Mouse (Mus musculus) stomach, embryonic 16.5 days (tissue): ENCODE data around the gene Padi4. TPM values are rescaled to one million over a fixed set of nuclear protein-coding genes. Genes with fewer than 3 reads are reported as not detected.

Experiments used
- ATAC-seq: fragments of 200-750 bp; cut with Nextera tagmentation; 2 replicates; pipeline ENCODE4 v1.8.0; 2017; ENCODE audit warnings: moderate number of reproducible peaks, moderate TSS enrichment; ENCODE audit not compliant: insufficient read depth, low FRiP score
- H3K27ac ChIP-seq: fragments of 300-500 bp; sonication (generic); 2 replicates; pipeline ENCODE4 v1.5.1; 2014; ENCODE audit warnings: low read length
- H3K27me3 ChIP-seq: fragments of 300-500 bp; sonication (generic); 2 replicates; pipeline ENCODE4 v1.6.1; 2014; ENCODE audit warnings: low read length, control low read depth, mixed read lengths; ENCODE audit not compliant: control insufficient read depth, insufficient read depth
- H3K36me3 ChIP-seq: fragments of 300-500 bp; sonication (generic); 2 replicates; pipeline ENCODE4 v1.6.1; 2014; ENCODE audit warnings: low read length; ENCODE audit not compliant: control insufficient read depth, insufficient read depth
- H3K4me1 ChIP-seq: fragments of 300-500 bp; sonication (generic); 2 replicates; pipeline ENCODE4 v1.6.1; 2014; ENCODE audit warnings: low read length, control low read depth, mixed read lengths; ENCODE audit not compliant: control insufficient read depth, insufficient read depth
- H3K4me2 ChIP-seq: fragments of 300-500 bp; sonication (generic); 2 replicates; pipeline ENCODE4 v1.6.1; 2014; ENCODE audit warnings: low read depth, low read length, mixed read lengths
- H3K4me3 ChIP-seq: fragments of 300-500 bp; sonication (generic); replicated peaks from 2 replicates; pipeline ENCODE4 v1.5.1; 2014; ENCODE audit warnings: mild to moderate bottlenecking, low read length
- H3K9ac ChIP-seq: fragments of 300-500 bp; sonication (generic); 2 replicates; pipeline ENCODE4 v1.6.1; 2014; ENCODE audit warnings: low read length
- H3K9me3 ChIP-seq: fragments of 300-500 bp; sonication (generic); replicated peaks from 2 replicates; pipeline ENCODE4 v1.6.1; 2016; ENCODE audit warnings: low read length, control low read depth; ENCODE audit not compliant: control insufficient read depth
- WGBS: fragments of 180-500 bp; shearing (Covaris S2); extraction: QIAGEN DNeasy Blood & Tissue Kit; methylation state at CpG from one replicate; pipeline ENCODE4 v1.1.7; 2014; 5-methylcytosine and 5-hydroxymethylcytosine counted together
- polyA plus RNA-seq: library from polyadenylated mRNA; unstranded; fragments of >200 nt; fragmentation: Nextera tagmentation; extraction: Ambion mirVana; gene quantifications from 2 replicates; pipeline ENCODE4 v1.2.1, GENCODE M21; 2015

Padi4 gene
- polyA plus RNA-seq, 1 experiment from 2014 or later = 2.4 TPM

DNA sequence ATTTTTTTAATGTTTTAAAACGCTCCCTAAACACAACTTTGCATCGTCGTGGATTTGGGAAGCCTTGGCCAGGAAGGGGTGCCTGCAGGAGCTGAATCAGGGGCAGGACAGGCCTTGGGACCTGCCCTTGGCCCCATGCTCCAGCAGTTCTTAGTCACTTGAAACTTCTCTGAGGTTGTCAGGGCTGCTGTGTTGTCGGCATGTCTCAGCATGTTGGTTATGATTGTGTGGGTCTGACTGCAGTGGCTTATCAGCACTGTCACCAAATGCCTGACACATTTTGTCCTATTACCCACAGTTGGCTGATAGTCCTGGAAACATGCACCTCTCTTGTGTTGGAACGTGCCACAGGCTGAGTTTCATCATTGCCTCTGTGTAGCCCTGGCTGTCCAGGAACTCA lies 53.9 kb downstream of the Padi4 start:
- Histone ChIP-seq H3K4me2 (no peak overlapping the region), H3K36me3 (peaks cover 29% of the 10 kb centered on the region), H3K27me3 (no peaks in the 10 kb centered on the region), H3K27ac (peak overlapping the region; percentile 25; the same call in 1 of the 2 replicates), H3K9me3 (no peaks in the 10 kb centered on the region), H3K9ac (no peak overlapping the region), H3K4me1 (no peaks in the 10 kb centered on the region; the same call in 1 of the 2 replicates), H3K4me3 (no peak overlapping the region)
- 83% methylated on average over 5 of the region's 5 CpGs for whole genome bisulfite sequencing
- no peak; the same call in 1 of the 2 replicates for ATAC-seq

GRCm38 (mm10) chr4:140718436-140718835 lies 55.6 kb downstream of the Padi4 start:
- Histone ChIP-seq H3K27ac (no peak overlapping the region), H3K36me3 (peaks cover 36% of the 10 kb centered on the region), H3K9ac (no peak overlapping the region), H3K27me3 (no peaks in the 10 kb centered on the region), H3K4me2 (no peak overlapping the region), H3K4me1 (peaks cover 11% of the 10 kb centered on the region), H3K9me3 (no peaks in the 10 kb centered on the region), H3K4me3 (no peak overlapping the region)
- no peak for ATAC-seq
- WGBS = 93% methylated on average over 9 of the region's 9 CpGs

GRCm38 (mm10) chr4:140716994-140717393 lies 57.0 kb downstream of the Padi4 start:
- Histone ChIP-seq H3K9ac (no peak overlapping the region), H3K4me3 (no peak overlapping the region), H3K4me1 (peaks cover 22% of the 10 kb centered on the region), H3K4me2 (no peak overlapping the region), H3K36me3 (peaks cover 41% of the 10 kb centered on the region), H3K27me3 (no peaks in the 10 kb centered on the region), H3K27ac (no peak overlapping the region), H3K9me3 (no peaks in the 10 kb centered on the region)
- ATAC-seq = no peak
- WGBS = 86% methylated on average over 11 of the region's 11 CpGs

- 77% methylated on average over 5 of the region's 5 CpGs for WGBS
- H3K36me3 ChIP-seq = peaks cover 53% of the 10 kb centered on the region
Measured at GRCm38 (mm10) chr4:140714586-140714985, 59.5 kb downstream of the Padi4 start.

DNA sequence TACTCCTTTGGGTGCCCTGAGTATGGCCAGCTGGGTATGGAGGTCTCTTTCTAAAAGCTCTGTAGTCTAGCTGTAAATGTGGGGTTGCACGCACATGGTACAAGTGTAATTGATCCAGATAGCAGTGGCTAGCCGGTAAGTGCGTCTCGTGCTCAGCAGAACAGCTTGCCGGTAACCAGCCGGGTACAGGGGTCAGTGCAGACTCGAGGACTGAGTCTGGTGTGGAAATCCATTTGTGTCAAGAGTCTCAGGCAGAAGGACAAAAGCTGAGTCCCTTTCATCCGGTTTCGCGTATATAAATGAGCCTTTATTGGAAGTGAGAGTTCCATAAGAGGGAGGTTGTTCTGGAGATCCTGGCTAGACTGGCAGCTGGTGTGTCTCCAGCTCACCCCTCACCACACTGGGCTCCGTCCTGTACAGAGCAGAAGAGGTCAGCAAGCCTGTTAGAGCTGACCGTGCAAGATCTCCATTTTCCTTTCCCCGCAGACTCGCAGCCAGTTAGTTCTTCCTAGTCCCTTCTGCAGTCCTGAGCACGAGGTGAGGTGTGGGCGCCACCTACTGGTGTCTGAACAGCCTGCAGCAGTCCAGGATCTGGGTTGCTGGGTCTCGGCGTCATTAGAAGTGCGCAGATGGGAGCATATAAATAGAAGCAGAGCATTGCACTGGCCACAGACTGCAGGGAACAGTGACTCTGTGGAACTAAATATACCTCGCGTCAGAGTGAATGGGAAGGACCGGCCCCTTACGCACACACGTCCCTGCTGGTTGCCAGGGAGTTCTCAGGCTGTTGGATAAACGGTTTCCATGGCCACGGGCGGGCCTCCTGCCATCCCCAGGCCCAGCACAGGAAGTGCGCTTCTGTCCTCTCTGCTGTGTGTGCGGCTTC lies 60.3 kb downstream of the Padi4 start:
- Histone ChIP-seq H3K9ac (peak overlapping the region; percentile 46; the same call in 1 of the 2 replicates), H3K27me3 (no peaks in the 10 kb centered on the region), H3K9me3 (no peaks in the 10 kb centered on the region), H3K36me3 (peaks cover 53% of the 10 kb centered on the region), H3K4me2 (no peak overlapping the region), H3K27ac (peak overlapping the region; percentile 57), H3K4me3 (no peak overlapping the region), H3K4me1 (peaks cover 26% of the 10 kb centered on the region)
- WGBS = 39% methylated on average over 29 of the region's 29 CpGs
- peak; percentile 86 for ATAC-seq

More at GRCm38 (mm10) chr4:140714586-140714985, 59.5 kb downstream of the Padi4 start:
- peaks cover 22% of the 10 kb centered on the region for H3K4me1 ChIP-seq
- H3K27ac ChIP-seq = no peak overlapping the region; the same call in 1 of the 2 replicates
- H3K4me3 ChIP-seq = no peak overlapping the region
- no peak overlapping the region for H3K4me2 ChIP-seq
- no peak overlapping the region; the same call in 1 of the 2 replicates for H3K9ac ChIP-seq
- H3K27me3 ChIP-seq = no peaks in the 10 kb centered on the region
- ATAC-seq = no peak
- no peaks in the 10 kb centered on the region for H3K9me3 ChIP-seq

DNA sequence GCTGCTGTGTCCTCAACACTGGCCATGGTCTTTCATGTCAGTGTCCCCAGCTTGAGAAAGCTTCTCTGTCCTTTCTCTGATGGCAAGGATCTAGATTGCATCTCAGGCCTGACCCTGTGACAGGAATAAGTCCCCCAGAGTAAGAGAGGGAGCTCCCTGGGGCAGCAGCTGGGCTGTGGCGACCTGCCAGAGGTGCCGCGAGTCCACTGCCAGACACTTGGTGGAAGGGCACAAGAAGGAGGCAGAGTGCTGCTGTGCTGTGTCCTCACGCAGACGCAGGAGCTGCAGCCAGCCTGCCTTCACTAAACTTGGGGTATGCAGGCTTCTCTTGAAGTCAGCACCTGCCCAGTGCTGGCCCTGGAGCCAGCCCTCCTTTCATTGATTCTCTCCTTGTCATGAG lies 62.7 kb downstream of the Padi4 start:
- Histone ChIP-seq H3K36me3 (peaks cover 36% of the 10 kb centered on the region), H3K27ac (no peak overlapping the region)
- WGBS = 73% methylated on average over 5 of the region's 5 CpGs

GRCm38 (mm10) chr4:140710781-140711180 lies 63.3 kb downstream of the Padi4 start:
- no peak for ATAC-seq
- Histone ChIP-seq H3K4me2 (no peak overlapping the region), H3K4me1 (peaks cover 51% of the 10 kb centered on the region), H3K4me3 (no peak overlapping the region), H3K9ac (no peak overlapping the region), H3K9me3 (no peaks in the 10 kb centered on the region), H3K27me3 (no peaks in the 10 kb centered on the region), H3K27ac (no peak overlapping the region), H3K36me3 (peaks cover 33% of the 10 kb centered on the region)
- 80% methylated on average over 10 of the region's 10 CpGs for WGBS

More for the DNA sequence above, 62.7 kb downstream of the Padi4 start:
- Histone ChIP-seq H3K27me3 (no peaks in the 10 kb centered on the region), H3K4me2 (no peak overlapping the region), H3K9ac (no peak overlapping the region), H3K9me3 (no peaks in the 10 kb centered on the region), H3K4me3 (no peak overlapping the region), H3K4me1 (peaks cover 48% of the 10 kb centered on the region)
- no peak for ATAC-seq

- Histone ChIP-seq H3K27me3 (no peaks in the 10 kb centered on the region), H3K4me1 (peaks cover 57% of the 10 kb centered on the region), H3K9me3 (no peaks in the 10 kb centered on the region), H3K36me3 (peaks cover 26% of the 10 kb centered on the region), H3K4me3 (no peak overlapping the region), H3K27ac (no peak overlapping the region), H3K9ac (no peak overlapping the region), H3K4me2 (no peak overlapping the region)
- ATAC-seq = no peak
- 84% methylated on average over 10 of the region's 10 CpGs for WGBS
Measured at GRCm38 (mm10) chr4:140709617-140710016, 64.4 kb downstream of the Padi4 start.

- Histone ChIP-seq H3K9me3 (no peaks in the 10 kb centered on the region), H3K4me2 (no peak overlapping the region), H3K4me3 (no peak overlapping the region), H3K36me3 (peaks cover 22% of the 10 kb centered on the region), H3K4me1 (peaks cover 56% of the 10 kb centered on the region), H3K27ac (no peak overlapping the region), H3K9ac (no peak overlapping the region), H3K27me3 (no peaks in the 10 kb centered on the region)
- ATAC-seq = no peak
- 78% methylated on average over 7 of the region's 7 CpGs for WGBS
Measured at GRCm38 (mm10) chr4:140709111-140709510, 64.9 kb downstream of the Padi4 start.
